Mouse (Mus musculus): ENCODE data around the gene Olfr1378. TPM values are rescaled to one million over a fixed set of nuclear protein-coding genes. Genes with fewer than 3 reads are reported as not detected.

Olfr1378 gene
- not detected for polyA plus RNA-seq (2014; fragmentation: Illumina TruSeq; extraction: RNeasy Lipid Tissue Mini Kit (QIAGEN cat#74804); ENCODE audit: low read depth, low replicate concordance)

DNA sequence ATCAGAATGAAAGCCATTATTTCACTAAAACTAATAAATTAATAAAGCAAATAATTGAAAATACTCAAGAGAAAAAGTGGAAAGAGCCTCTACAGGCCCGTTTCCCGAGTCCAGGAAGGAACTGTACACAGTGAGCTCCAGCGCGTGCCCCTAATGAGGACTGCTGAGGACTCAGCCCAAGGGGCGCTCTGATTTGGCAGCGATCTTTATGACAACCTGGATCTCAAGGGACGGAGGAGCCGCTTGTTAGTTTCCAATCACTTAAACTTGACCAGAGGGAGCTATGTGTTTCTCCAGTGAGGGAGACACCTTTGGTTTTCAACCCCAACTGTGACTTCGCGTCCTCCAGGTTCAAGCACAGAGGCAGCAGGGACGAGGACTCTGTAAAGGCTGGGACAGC lies at the start of gene Olfr1378:
Olfr1378 (plus strand) TSS at position 301 of the 400 bp plus-strand sequence.

DNA sequence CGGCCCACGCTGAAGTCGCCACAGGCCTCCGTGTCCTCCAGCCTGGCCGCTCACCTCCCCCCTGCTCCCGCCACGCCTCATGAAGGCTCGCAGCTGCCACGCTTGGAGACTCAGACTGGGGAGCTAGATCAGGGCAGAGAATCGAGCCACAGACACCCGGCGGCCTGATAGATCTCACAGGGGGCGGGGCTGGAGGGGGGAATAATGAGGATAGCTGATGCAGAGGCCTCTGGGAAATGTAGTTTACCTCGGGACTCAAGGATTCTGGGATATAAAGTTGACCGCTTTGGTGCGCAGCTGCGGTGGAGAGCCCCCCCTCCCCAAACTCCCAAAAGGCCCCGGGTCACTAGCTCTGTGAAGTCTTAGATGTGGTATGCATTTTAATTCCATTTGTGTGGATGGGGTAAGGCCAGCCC lies 34.9 kb upstream of the Olfr1378 start, which contains the start of gene Zfp354b:
Zfp354b (minus strand) TSS at position 183 of the 416 bp plus-strand sequence.

DNA sequence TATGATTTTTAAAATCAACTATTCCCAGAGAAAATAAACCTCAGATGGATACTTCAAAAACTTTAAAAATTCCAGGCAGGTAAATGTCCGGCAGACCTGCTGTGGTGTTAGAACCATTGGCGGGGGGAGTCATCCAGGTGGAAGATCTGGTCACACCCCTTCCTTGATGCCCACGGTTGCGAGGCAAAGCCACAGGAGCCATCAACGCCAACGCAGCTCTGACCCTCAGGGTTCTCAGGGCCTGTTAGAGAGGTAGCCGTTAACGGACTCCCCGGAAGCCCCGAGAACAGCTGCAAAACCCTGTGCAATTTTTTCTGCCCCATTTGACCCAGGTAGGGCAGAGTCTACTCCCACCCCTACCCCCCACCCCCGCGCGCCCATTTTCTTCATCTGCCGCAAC lies 22.8 kb upstream of the Olfr1378 start, which contains the start of gene 4933414I15Rik:
4933414I15Rik (minus strand) TSS at position 260 of the 400 bp plus-strand sequence.

DNA sequence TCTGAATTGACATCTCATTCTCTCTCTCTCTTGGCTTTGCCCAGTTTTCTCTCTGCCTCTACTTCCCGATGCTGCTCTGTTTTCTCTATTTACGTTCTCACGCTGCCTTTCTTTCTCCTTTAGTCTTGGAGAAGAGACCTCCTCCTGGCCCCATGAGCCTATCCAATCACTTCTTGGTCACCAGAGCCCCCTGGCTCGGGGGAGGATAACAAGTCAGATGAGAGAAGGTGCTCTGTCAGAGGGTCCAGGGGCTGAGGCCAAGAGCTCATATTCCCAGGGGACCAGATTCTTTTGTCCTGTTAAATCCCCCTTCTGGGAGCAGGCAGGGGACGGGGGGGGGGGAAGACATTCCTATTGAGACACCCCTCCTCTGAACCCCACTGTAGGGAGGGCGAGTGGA lies 12.7 kb upstream of the Olfr1378 start, which contains the start of gene Prop1:
Prop1 (minus strand) TSS at position 101 of the 400 bp plus-strand sequence.

DNA sequence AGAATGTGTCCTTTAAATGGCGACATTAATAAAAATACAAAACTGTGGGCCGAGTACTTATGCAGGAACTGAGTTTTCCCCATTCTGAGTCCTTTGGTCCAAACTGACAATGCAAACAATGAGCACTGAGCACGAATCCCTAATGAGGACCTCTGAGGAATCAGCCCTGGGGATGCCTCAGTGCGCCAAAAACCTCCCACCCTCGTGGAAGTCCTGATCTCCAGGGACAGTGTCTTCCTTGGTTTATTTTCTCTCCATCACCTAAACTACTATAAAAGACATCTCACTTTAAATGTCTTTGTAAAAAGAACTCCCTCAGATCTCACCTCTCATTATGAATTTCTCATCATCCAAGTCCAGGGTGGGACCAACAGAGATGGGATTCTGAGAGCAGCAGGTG lies 15.3 kb downstream of the Olfr1378 start, which contains the start of gene Olfr1377:
Olfr1377 (plus strand) TSS at position 301 of the 400 bp plus-strand sequence.

DNA sequence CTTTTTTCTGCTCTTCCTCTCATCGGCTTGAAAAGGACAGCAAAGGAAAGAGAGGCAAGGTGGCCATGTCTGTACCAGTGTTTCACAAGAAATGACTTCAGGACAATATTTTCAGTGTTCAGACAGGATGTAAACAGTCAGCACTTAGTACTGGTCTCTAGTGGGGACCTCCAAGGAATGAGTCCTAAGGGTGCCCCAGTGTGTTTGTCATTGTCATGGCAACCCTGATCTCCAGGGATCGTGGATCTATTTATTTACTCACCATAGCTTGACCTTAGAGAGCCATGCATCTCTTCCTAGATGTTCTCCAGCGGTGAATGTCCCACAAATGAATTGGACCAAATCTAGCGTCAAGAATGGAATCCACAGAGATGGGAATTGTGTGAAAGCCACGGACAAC lies 37.0 kb downstream of the Olfr1378 start, which contains the start of gene Olfr51:
Olfr51 (plus strand) TSS at position 301 of the 400 bp plus-strand sequence.

DNA sequence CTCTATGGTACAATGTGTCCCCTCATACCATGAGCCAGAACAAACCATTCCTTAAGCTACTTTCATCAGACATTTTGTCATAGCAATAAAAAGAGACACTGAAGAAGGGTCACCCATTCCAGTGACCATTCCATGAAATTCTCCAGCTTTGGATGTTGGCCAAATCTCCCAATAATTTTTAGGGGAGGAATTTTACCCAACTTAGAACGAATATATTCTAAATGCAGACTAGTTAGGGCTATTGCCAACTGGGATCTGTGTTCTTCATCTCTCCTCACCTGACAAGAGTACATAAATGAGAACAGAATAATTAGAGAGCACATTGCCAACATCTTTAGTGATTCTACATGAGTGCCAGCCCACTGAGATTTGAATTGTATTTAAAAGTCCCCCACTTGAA lies 47.6 kb downstream of the Olfr1378 start, which contains the start of gene Olfr54:
Olfr54 (plus strand) TSS at position 301 of the 400 bp plus-strand sequence.

Other genes starting within 250 kb of the Olfr1378 start
- 0.72 TPM for gene Zfp354c, start 138.8 kb upstream of the Olfr1378 start, polyA plus RNA-seq (2014; fragmentation: Illumina TruSeq; extraction: RNeasy Lipid Tissue Mini Kit (QIAGEN cat#74804); ENCODE audit: low read depth, low replicate concordance)
- 0.50 TPM for gene Zfp879, start 125.0 kb upstream of the Olfr1378 start, polyA plus RNA-seq (2014; fragmentation: Illumina TruSeq; extraction: RNeasy Lipid Tissue Mini Kit (QIAGEN cat#74804); ENCODE audit: low read depth, low replicate concordance)
- not detected for gene Grm6, start 115.8 kb upstream of the Olfr1378 start, polyA plus RNA-seq (2014; fragmentation: Illumina TruSeq; extraction: RNeasy Lipid Tissue Mini Kit (QIAGEN cat#74804); ENCODE audit: low read depth, low replicate concordance)
- 1.6 TPM for gene Zfp454, start 78.9 kb upstream of the Olfr1378 start, polyA plus RNA-seq (2014; fragmentation: Illumina TruSeq; extraction: RNeasy Lipid Tissue Mini Kit (QIAGEN cat#74804); ENCODE audit: low read depth, low replicate concordance)
- gene Zfp2, start 50.4 kb upstream of the Olfr1378 start, polyA plus RNA-seq (2014; fragmentation: Illumina TruSeq; extraction: RNeasy Lipid Tissue Mini Kit (QIAGEN cat#74804); ENCODE audit: low read depth, low replicate concordance), result 10.5 TPM
- 4.4 TPM for gene Zfp354b, start 34.9 kb upstream of the Olfr1378 start, polyA plus RNA-seq (2014; fragmentation: Illumina TruSeq; extraction: RNeasy Lipid Tissue Mini Kit (QIAGEN cat#74804); ENCODE audit: low read depth, low replicate concordance)
- not detected for gene 4933414I15Rik, start 22.8 kb upstream of the Olfr1378 start, polyA plus RNA-seq (2014; fragmentation: Illumina TruSeq; extraction: RNeasy Lipid Tissue Mini Kit (QIAGEN cat#74804); ENCODE audit: low read depth, low replicate concordance)
- not detected for gene Prop1, start 12.8 kb upstream of the Olfr1378 start, polyA plus RNA-seq (2014; fragmentation: Illumina TruSeq; extraction: RNeasy Lipid Tissue Mini Kit (QIAGEN cat#74804); ENCODE audit: low read depth, low replicate concordance)
- gene Olfr1377, start 15.4 kb downstream of the Olfr1378 start, polyA plus RNA-seq (2014; fragmentation: Illumina TruSeq; extraction: RNeasy Lipid Tissue Mini Kit (QIAGEN cat#74804); ENCODE audit: low read depth, low replicate concordance), result not detected
- not detected for gene Olfr51, start 37.1 kb downstream of the Olfr1378 start, polyA plus RNA-seq (2014; fragmentation: Illumina TruSeq; extraction: RNeasy Lipid Tissue Mini Kit (QIAGEN cat#74804); ENCODE audit: low read depth, low replicate concordance)
- gene Olfr54, start 47.7 kb downstream of the Olfr1378 start, polyA plus RNA-seq (2014; fragmentation: Illumina TruSeq; extraction: RNeasy Lipid Tissue Mini Kit (QIAGEN cat#74804); ENCODE audit: low read depth, low replicate concordance), result not detected
- gene Olfr1375, start 81.6 kb downstream of the Olfr1378 start, polyA plus RNA-seq (2014; fragmentation: Illumina TruSeq; extraction: RNeasy Lipid Tissue Mini Kit (QIAGEN cat#74804); ENCODE audit: low read depth, low replicate concordance), result not detected
- gene Zfp354a, start 92.7 kb downstream of the Olfr1378 start, polyA plus RNA-seq (2014; fragmentation: Illumina TruSeq; extraction: RNeasy Lipid Tissue Mini Kit (QIAGEN cat#74804); ENCODE audit: low read depth, low replicate concordance), result 10.1 TPM